Mouse (Mus musculus) spleen, postnatal 4 days (tissue): Measurements from ENCODE around the gene Fbln1.

Experiments
- DNase-seq, 2 experiments: peaks; one replicate each; pipeline ENCODE4 v3.0.0; 2022; ENCODE audit warnings: low spot score in 2 of 2

Fbln1 gene

DNA sequence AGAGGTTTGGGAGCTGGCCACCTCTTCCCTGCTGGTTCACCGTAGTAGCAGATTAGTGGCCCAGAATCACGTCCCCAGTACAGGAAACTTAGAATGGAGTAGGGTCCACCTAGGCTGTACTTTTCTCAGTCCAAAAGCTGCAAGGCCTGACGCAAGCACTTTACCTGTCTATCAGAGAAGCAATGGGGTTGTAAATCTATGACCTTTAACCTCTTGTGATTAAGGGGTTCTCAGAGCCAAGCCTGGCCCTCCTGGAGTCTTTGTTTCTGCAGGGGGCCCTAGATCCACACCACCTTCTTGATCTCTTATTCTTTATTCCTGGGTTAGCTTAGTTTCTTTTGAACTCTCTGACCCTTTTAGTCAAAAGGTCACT, 940 bp downstream of the Fbln1 start:
- no peak for DNase-seq

DNA sequence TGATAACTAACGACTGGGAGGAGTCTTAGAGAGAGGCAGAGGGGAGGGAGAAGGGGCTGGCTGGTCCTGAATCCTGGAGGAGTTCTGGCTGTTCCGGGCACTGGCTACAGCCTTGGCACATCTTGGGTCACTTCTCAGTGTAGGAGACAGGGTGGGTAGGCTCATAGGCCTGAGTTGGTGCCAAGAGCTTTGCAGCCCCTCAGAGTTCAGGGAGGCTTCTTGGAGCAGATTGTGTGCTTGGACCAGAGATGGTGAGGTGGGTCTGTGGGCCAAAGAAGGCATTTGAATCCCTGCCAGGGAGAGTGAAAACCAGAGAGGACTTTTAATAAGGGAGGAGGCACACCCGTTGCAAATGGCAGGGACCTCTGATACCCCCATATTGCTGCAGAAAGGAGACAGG, 1.3 kb downstream of the Fbln1 start:
- DNase-seq, result no peak

DNA sequence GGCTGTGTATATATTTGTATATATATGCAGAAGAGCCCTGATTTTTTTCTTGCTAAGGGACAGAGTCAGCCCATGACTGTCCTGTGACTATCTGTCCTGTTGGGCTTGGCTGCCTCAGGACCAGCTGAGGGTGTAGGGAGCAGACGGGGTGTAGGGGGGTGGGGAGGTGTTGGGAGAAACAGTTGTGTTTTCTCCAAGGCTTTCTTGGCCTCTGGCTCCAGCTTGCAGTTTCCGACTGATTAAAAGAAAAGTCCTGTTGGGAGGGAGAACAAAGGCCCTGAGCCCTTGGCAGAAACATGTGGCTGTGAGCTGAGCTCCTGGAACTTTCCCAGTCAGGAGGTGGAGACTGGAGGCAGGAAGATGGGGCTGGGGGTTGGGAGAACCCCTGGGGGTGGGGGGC, 2.0 kb downstream of the Fbln1 start:
- DNase-seq, result no peak

DNA sequence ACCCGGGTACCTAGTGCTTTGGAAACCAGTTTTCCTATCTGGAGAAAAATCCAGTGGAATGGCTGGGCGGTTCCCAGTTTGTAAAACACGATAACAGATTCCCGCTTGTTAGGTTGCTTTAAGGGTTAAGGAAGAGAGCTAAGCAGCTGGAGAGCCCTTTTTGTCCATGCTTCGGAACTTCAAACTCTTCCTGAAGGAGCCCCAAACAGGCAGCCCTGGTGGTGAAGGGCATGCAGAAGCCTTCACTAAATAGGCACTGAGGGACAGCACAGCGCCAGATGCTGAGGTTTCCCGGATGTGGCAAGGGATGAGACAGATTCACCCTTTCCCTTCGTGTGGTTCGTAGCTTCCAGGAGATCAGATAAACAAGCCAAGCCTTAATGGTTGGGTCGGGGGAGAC, 2.6 kb downstream of the Fbln1 start:
- no peak for DNase-seq

DNA sequence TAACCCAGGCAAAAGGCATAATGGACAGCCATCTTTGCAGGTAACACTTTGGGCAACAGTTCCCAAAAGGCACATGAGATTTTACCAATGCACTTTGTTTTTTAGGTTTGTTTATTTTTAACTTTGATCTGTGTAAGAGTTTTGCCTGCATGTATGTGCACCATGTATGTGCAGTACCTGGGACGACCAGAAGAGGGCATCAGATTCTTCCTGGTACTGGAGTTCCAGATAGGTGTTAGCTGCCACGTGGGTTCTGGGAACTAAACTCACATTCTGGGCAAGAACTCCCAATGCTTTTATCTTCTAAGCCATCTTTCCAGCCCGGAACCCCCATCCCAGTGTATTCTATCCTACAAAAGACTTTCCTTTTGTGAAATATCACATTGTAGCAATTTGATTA, 3.6 kb downstream of the Fbln1 start:
- DNase-seq, result no peak

DNA sequence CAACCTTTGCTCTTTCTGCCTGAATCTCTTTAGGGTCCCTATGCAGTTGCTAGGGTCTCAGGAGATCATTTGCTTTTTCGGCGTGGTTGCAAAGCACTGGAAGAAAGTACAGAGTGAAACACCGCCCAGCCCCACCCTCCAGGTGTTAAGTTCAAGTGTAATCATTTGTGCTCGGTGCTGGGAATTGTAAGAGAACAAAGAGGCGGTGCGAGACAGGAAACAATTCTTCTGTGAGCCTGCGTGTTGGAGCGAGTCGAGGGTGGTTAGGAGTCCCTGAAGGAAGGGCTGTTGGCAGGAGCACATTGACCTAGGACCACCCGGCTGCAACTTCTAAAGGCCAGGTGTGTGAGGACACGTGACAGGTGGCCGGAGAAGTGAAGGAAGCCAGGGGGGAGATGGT, 4.9 kb downstream of the Fbln1 start:
- DNase-seq, result no peak

DNA sequence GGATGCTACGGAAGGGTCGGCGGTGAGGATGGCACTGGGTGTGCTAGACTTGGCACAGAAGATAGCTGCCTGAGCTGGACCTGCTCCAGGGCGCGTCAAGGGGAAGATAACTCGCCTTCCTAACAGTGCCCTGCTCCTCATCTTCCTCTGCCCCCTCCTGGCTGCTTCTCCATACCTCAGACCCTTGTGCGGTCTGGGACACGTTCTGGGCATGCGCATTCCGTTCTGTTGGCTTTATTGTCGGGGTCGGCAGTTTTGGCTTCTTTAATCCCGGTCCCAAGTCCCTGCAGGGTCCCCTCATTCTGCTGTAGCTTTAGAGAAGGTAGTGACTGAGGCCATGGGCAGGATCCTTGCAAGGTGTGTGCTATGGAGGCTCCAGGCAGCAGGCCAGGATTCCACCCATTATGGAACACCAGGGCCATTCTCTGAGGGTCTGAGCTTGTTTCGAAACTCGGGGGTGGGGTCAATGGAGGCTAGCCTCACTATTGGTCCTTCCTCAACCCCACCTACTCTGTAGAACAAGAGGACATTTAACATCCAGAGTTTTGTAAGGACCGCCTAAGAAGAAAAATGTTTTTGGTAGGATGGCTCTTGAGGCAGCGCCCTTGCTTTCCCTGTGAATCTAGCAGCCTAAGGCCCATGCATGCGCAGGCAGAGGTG, 5.5 kb downstream of the Fbln1 start:
- no peak for DNase-seq

DNA sequence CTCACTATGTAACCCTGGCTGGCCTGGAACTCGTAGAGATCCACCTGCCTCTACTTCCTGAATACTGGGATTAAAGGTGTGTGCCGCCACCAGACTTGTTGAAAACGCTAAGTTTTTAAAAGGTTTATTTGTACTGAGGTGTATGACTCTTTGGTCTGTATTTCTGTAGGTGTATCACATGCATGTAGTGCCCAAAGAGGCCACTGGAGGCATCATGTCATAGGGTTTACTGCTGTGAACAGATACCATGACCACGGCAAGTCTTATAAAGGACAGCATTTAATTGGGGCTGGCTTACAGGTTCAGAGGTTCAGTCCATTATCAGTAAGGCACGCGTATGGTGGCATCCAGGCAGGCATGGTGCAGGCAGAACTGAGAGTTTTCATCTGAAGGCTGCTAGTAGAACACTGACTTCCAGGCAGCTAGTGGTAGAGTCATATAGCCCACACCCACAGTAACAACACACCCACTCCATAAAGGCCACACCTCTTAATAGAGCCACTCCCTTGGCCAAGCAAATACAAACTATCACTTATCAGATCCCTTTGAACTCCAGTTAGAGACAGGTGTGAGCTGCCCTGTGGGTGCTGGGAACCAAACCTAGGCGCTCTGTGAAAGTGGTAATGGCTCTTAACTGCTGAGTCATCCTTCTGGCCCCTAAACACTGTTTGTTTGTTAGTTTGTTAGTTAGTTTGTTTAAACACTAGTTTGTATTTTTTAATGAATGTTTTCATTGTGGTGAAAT, 10.5 kb downstream of the Fbln1 start:
- no peak for DNase-seq

DNA sequence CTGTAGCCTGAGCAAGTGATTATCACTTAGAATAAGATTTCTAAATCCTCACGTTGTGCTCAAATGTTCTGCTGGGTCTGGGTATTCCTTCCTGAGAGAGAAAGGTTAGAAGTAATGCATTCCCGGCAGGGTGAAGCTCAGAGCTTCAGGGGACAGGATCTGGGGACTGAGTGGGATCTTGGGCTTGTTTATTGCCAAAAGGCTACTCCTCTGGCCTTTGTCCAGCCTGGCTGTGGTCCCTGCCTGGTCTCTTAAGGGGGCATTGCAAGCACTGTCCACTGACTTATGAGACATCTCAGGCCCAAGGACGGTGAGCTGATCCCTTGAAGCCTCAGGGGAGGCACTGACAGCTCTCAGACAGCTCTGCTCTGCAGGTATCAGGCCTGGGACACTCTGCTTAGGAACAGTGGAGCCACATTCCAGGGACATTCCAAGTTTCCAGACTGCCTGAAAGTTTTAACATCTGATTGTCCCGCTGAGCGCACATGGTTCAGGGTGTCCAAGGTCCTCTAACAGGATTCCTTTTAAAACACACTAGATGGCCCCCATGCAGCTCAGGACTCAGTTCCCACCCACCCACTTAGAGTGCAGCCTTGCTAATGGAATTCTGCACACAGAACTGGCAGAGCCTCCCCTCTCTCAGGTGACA, 13.0 kb downstream of the Fbln1 start:
- no peak for DNase-seq

DNA sequence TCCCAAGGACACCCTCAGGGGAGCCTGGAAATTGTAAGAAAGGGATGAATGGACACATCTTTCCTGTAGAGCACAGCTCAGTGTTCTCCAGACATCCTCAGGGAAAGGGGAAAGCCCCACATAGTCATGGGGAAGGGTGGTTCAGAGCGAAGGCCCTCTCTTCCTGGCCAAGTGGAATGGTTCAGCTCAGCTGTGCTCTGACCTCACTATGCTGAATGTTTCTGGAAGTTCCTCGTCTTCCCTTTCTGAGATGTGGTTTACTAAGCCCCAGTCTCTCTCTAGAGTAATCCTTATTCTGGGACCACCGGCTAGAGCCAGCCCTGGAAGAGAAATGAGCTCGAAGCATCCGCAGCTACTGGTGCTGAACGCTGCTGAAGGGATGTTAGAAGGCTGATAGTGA, 14.6 kb downstream of the Fbln1 start:
- DNase-seq, result no peak

DNA sequence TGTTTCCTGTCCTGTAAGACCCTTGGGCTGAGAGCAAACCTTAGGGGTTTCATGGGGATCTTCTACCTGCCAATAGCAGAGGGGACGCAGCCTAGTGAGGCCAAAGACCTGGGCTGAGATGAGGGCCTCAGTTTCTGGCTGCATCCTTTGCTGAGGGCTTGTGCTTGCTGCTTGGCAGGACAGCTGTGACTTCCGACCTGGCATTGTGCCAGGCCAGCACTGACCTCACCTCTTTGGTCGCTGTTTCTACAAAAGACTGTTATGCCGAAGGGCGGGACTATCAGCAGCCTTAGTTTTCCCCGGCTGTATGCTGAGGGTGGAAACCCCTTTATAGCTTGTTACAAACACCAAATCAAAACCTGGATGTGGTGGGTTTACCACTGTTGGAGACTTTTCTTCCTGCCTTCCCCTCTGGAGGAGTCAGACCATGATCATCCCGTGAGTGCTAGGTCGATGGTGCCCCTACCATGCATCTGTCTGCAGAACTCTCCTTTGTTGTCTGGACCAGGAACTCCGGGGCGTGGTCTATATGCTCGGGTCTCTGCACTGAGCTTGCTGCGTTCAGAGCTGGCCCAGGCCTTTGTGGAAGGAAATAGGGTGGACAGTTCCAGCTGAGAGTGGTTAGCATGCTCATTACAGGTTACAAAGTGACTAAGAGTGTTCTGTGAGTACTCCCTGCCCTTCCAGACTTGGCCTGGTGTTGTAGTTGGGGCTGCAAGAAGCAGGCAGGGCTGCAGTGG, 15.5 kb downstream of the Fbln1 start:
- DNase-seq, result no peak

DNA sequence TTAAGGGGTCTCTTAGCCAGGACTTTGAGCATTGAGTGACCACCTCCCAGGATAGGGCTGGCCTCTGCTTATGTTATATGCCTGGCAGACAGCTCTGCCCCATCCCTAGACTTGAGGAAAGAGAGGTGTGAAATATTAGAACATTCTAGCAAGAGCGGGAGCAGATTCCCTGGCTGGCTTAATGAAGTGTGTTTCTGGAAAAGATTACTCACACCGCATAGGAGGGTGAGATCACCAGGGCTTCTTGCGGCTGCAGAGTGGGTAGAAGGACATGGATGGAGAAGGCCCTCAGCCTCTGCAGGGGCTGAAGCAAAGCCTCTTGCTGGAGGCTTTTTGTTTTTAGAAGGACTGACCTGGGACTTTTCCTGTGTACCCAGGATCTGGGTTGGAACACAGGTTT, 19.9 kb downstream of the Fbln1 start:
- no peak for DNase-seq

DNA sequence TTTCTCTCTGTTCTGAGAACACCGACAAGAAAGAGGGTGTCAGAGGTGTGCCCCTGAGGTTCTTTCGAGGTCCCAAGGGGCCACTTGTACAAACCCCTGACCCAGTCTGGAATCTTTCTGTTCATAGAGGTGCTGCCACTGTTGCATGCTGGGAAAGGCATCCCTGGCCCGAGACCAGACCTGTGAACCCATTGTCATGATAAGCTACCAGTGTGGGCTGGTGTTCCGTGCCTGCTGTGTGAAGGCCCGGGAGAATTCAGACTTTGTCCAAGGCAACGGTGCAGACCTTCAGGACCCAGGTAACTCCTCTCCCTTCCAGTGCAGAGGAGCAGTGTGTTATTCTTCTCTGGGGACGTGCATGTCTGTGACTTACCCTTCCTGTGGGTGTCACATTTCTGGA, 21.1 kb downstream of the Fbln1 start:
- no peak for DNase-seq

DNA sequence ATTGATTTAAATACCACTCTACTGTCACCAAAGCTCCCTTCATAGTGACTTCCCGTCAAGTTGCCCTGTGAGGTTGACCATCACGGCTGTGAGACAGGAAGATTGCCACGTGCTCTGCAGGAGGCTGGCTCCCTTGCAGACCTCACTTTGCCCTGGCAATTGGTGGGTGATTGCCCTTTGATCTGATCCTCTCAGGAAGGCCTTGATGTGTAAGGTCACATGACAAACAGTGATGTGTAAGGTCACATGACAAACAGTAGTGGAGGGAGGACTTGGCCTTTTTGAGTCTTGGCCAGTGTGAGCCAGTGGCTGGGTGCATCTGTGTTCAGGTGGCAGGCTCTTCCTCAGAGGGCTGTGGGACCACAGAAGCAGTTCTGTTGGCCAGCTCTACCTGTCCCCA, 22.8 kb downstream of the Fbln1 start:
- DNase-seq, result no peak

DNA sequence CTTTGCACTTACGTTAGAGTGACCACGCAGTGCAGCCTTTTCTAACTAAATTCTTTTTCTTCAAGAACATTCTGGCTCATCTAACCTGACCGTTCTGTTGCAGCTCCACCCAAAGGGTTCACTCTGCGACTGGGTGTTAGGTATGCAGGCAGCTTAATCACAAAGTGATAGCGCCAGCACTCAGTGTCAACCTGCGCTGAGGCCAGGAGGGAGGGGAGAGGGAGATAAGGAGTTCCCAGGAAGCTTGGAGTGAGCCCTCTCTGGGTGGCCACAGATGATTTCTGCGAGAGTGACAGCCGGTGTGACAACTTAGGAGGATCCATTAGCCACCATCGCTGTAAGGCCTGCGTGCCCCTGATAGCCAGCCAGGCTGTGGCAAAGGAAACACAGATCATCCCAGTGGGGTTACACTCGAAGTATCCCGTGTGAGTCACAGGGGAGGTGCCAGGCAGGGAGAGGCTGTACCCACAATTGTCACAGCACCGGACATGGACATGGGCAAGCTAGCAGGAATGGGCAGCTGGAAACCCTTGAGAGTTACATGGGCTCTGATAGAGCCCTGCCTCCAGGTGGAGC, 24.3 kb downstream of the Fbln1 start:
- no peak for DNase-seq

DNA sequence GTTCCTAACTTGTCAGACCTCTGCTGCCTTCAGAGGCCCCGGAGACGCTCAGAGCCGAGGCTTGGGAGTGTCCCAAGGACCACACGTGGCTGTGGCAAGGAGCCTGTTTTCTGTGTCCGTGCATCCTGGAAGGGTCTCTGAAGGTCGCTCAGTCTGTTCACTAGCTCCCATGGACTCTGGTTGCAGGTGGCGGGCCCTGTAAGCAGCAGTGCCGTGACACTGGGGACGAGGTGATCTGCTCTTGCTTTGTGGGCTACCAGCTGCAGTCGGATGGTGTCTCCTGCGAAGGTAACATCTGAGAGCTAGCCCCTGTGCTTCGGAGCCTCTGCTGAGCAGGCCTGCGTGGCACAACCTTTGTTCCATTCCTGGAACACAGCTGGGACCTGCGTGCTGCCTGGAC, 24.9 kb downstream of the Fbln1 start:
- DNase-seq, result no peak

DNA sequence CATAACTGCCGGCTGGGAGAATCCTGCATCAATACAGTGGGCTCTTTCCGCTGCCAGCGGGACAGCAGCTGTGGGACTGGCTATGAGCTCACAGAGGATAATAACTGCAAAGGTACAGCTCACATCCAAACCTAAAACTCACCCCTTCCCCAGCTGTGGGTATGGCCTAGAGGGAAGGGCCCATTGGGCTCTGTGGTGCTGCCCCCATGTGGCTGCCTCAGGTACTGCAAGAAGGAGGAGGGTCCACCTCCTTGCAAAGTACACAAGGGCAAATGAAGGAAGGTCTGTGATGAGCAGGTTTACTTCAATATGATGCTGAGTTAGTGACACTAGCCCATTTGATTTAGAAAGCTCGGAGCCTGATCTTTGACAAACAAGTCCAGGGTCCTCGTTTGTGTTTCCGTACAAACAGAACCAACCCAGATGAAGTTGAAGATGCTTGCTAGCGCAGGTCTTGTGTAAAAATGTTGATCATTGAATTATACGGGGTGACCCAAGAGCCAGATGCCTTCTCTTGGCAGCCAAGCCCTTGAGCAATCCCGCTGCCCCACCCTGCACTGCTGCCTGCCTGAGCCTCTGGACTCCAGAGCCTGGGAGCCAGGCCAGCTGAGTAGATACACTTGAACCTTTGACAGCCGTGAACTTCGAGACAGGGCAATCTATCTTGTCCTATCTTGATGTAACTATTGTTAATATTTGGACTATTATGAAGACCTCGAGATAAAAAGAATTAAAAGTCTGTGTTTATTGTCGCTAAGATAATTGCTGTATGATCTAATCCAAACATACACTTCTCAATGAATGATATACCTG, 25.9 kb downstream of the Fbln1 start:
- peak; percentile 56 to 83 for DNase-seq

DNA sequence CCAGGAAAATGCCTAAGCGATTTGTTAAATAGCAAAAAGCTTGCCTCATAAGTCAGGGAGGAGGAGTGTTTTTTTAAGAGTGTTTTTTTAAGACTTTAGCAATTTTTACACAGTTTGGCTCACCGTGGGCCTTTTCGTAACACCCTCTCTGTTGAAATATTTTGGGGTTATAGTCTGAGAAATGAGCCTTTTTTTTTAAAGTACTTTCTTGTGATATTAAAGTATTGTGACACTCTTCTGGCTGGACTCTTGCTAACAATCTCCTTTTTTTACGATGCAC, 26.4 kb downstream of the Fbln1 start:
- no peak for DNase-seq

DNA sequence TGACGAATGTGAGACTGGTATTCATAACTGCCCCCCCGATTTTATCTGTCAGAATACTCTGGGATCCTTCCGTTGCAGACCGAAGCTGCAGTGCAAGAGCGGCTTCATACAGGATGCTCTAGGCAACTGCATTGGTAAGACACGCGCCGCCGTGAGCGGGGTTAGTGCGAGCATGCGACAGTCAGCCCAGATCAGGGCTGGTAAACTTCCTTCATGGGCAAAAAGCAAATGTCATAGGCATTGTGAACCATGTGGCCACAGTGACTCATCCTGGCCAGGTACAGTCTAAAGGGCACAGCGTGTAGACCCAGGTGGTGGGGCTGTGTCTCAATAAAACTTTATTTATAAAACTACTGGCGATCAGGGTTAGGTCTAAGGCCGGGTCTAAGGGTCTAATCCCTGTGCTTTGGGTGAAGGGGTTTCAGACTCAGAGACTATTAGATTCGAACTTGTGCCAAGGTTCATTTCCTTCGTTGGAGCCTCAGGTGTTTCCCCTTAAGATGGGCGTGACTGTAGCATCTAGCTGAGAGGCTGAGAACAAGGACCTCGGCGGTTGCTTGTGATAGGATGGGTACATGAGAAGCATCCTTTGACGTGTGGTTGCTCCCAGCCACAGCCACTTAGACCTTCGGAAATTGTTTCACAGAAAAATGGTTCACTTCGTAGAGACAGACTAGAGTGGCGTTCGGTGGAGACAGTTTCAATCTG, 26.9 kb downstream of the Fbln1 start:
- no peak for DNase-seq

DNA sequence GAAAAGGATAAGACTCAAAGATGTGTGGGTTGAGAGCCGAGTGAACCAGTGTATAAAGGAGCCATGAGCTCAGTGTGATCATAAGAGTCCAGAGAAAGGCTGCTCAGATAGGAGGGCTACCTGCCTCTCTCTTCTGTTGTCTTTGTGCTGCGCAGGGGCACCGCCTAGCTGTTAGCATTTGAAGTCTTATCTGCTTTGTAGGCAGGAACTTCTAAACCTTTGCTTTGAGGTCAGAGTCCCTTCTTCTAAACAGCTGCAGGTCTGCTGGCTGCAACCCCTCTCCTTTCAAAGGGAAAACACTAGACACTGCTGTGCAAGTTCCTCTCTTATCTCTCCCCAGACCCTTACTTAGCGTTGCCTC, 27.5 kb downstream of the Fbln1 start:
- no peak for DNase-seq

DNA sequence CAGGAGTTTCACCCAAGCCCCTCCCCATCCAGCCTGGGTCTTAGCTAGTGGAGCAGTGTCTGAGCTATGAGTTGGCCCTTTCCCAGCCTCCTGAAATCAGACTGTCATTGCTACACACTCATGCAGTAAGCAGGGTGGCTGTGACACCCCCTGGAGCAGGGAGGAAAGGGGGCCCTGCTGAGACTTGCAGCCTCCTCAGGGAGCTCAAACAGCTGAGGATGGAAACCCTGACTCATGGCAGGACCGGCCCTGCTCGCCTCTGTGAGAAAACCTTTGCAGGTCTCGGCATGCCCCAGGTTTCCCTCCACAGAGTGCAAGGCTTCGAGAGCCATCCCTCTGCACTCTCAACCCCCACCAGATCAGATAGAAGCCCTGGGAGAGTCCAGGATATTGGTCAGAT, 27.9 kb downstream of the Fbln1 start:
- no peak for DNase-seq
